Mouse (Mus musculus) CH12.LX (cell line): ENCODE data around the gene Pla2g5. TPM values are rescaled to one million over a fixed set of nuclear protein-coding genes. Genes with fewer than 3 reads are reported as not detected.
A peak's percentile ranks its signal among the peaks of the same experiment; 100 is the strongest.

Experiments
- DNase-seq: peaks from one replicate; pipeline ENCODE4 v3.0.0-alpha.2; 2013; ENCODE audit errors: extremely low read depth
- H3K27ac ChIP-seq: 2 replicates; pipeline ENCODE4 v1.5.1; 2012; ENCODE audit warnings: low read depth, mild to moderate bottlenecking, control low read depth, moderate library complexity; ENCODE audit not compliant: insufficient read depth
- H3K27me3 ChIP-seq: replicated peaks from 2 replicates; pipeline ENCODE3; 2012; ENCODE audit warnings: inconsistent platforms
- H3K36me3 ChIP-seq, 2 experiments: replicated peaks in 1 of 2; 2 replicates each; pipeline versions ENCODE3 to v1.6.1; 2012; ENCODE audit warnings: inconsistent platforms in 1 of 2, low read length in 1 of 2, mild to moderate bottlenecking in 1 of 2, mixed read lengths in 1 of 2, moderate library complexity in 1 of 2; ENCODE audit not compliant: control insufficient read depth in 1 of 2, insufficient read depth in 1 of 2
- H3K4me1 ChIP-seq, 2 experiments: 2 replicates each; pipeline ENCODE4 v1.6.1; 2012; ENCODE audit warnings: inconsistent platforms in 1 of 2, moderate library complexity in 1 of 2; ENCODE audit not compliant: insufficient read depth in 2 of 2, control insufficient read depth in 1 of 2
- H3K4me2 ChIP-seq: 2 replicates; pipeline ENCODE4 v1.6.1; 2012; ENCODE audit warnings: low read depth, mild to moderate bottlenecking, control low read depth; ENCODE audit not compliant: poor library complexity, insufficient read depth, severe bottlenecking
- H3K4me3 ChIP-seq, 3 experiments: fragments of 150-350 bp in 1 of 3; sonication (generic) in 1 of 3; replicated peaks in 1 of 3; 2 replicates each; pipeline versions ENCODE3 to v1.5.1; 2011 to 2012; ENCODE audit warnings: low read depth in 2 of 3, low read length in 2 of 3, mild to moderate bottlenecking in 2 of 3, moderate library complexity in 2 of 3, control low read depth in 1 of 3, improper control_type of control experiment in 1 of 3, inconsistent platforms in 1 of 3, mixed read lengths in 1 of 3; ENCODE audit not compliant: poor library complexity in 1 of 3
- H3K79me2 ChIP-seq: replicated peaks from 2 replicates; pipeline ENCODE4 v1.6.1; 2012; ENCODE audit warnings: mild to moderate bottlenecking, moderate library complexity; ENCODE audit not compliant: control insufficient read depth, poor library complexity, insufficient read depth, severe bottlenecking; ENCODE audit errors: extremely low read depth
- H3K9ac ChIP-seq: 2 replicates; pipeline ENCODE4 v1.6.1; 2012; ENCODE audit warnings: low read depth, mild to moderate bottlenecking, control low read depth, moderate library complexity; ENCODE audit not compliant: insufficient read depth
- H3K9me3 ChIP-seq: replicated peaks from 2 replicates; pipeline ENCODE3; 2012; ENCODE audit warnings: low read length, inconsistent platforms, mixed read lengths
- BHLHE40 ChIP-seq: IDR thresholded peaks from 2 replicates; pipeline ENCODE4 v1.6.1; 2011; ENCODE audit warnings: mild to moderate bottlenecking, low read depth, low read length, improper control_type of control experiment
- CHD1 ChIP-seq: IDR thresholded peaks from 2 replicates; pipeline ENCODE4 v1.6.1; 2012; ENCODE audit warnings: low read depth, low read length, improper control_type of control experiment, inconsistent platforms
- CHD2 ChIP-seq: IDR thresholded peaks from 2 replicates; pipeline ENCODE4 v1.6.1; 2011; ENCODE audit warnings: low read length, improper control_type of control experiment
- CTCF ChIP-seq, 2 experiments: IDR thresholded peaks in 1 of 2; conservative IDR thresholded peaks in 1 of 2; 2 replicates each; pipeline ENCODE4 v1.5.1; 2011 to 2012; ENCODE audit warnings: low read depth in 2 of 2, low read length in 2 of 2, improper control_type of control experiment in 1 of 2, inconsistent platforms in 1 of 2, mild to moderate bottlenecking in 1 of 2, moderate library complexity in 1 of 2
- ELF1 ChIP-seq: IDR thresholded peaks from 2 replicates; pipeline ENCODE4 v1.6.1; 2014; ENCODE audit warnings: low read depth, mild to moderate bottlenecking, inconsistent platforms, low read length, improper control_type of control experiment
- EP300 ChIP-seq: IDR thresholded peaks from 2 replicates; pipeline ENCODE4 v1.6.1; 2011; ENCODE audit warnings: low read length, improper control_type of control experiment
- GABPA ChIP-seq: IDR thresholded peaks from 2 replicates; pipeline ENCODE4 v1.6.1; 2012; ENCODE audit warnings: low read depth, low read length, improper control_type of control experiment, inconsistent platforms; ENCODE audit not compliant: insufficient replicate concordance
- IRF4 ChIP-seq: IDR thresholded peaks from 2 replicates; pipeline ENCODE4 v1.6.1; 2014; ENCODE audit warnings: low read depth, mild to moderate bottlenecking, inconsistent platforms, low read length, improper control_type of control experiment
- JUN ChIP-seq: IDR thresholded peaks from 2 replicates; pipeline ENCODE4 v1.6.1; 2011; ENCODE audit warnings: low read depth, mild to moderate bottlenecking, low read length, improper control_type of control experiment, moderate library complexity; ENCODE audit not compliant: insufficient read depth
- JUND ChIP-seq: conservative IDR thresholded peaks from 2 replicates; pipeline ENCODE4 v1.6.1; 2011; ENCODE audit warnings: low read depth, low read length, improper control_type of control experiment
- KAT2A ChIP-seq: IDR thresholded peaks from 2 replicates; pipeline ENCODE4 v1.6.1; 2012; ENCODE audit warnings: low read length, improper control_type of control experiment, inconsistent platforms; ENCODE audit not compliant: insufficient replicate concordance
- MAZ ChIP-seq: IDR thresholded peaks from 2 replicates; pipeline ENCODE4 v1.6.1; 2012; ENCODE audit warnings: low read depth, mild to moderate bottlenecking, inconsistent platforms, low read length, improper control_type of control experiment, moderate library complexity
- MXI1 ChIP-seq: IDR thresholded peaks from 2 replicates; pipeline ENCODE4 v1.6.1; 2011; ENCODE audit warnings: mild to moderate bottlenecking, low read depth, low read length, improper control_type of control experiment
- MYC ChIP-seq: IDR thresholded peaks from 2 replicates; pipeline ENCODE4 v1.6.1; 2011; ENCODE audit warnings: low read depth, mild to moderate bottlenecking, improper control_type of control experiment, low read length
- NRF1 ChIP-seq: IDR thresholded peaks from 2 replicates; pipeline ENCODE4 v1.6.1; 2014; ENCODE audit warnings: low read depth, mild to moderate bottlenecking, inconsistent platforms, low read length, improper control_type of control experiment, moderate library complexity
- PAX5 ChIP-seq: IDR thresholded peaks from 2 replicates; pipeline ENCODE4 v1.6.1; 2012; ENCODE audit warnings: low read length, inconsistent platforms, mixed read lengths
- SIN3A ChIP-seq: IDR thresholded peaks from 2 replicates; pipeline ENCODE4 v1.6.1; 2012; ENCODE audit warnings: low read length, improper control_type of control experiment, inconsistent platforms
- SMC3 ChIP-seq: IDR thresholded peaks from 2 replicates; pipeline ENCODE4 v1.6.1; 2011; ENCODE audit warnings: low read depth, low read length, improper control_type of control experiment
- UBTF ChIP-seq: IDR thresholded peaks from 2 replicates; pipeline ENCODE4 v1.6.1; 2012; ENCODE audit warnings: low read depth, mild to moderate bottlenecking, inconsistent platforms, low read length, improper control_type of control experiment, moderate library complexity
- USF1 ChIP-seq: IDR thresholded peaks from 2 replicates; pipeline ENCODE4 v1.6.1; 2014; ENCODE audit warnings: low read depth, mild to moderate bottlenecking, inconsistent platforms, low read length, improper control_type of control experiment
- USF2 ChIP-seq: conservative IDR thresholded peaks from 2 replicates; pipeline ENCODE4 v1.6.1; 2011; ENCODE audit warnings: low read depth, low read length, improper control_type of control experiment
- ZC3H11A ChIP-seq: IDR thresholded peaks from 2 replicates; pipeline ENCODE4 v1.6.1; 2012; ENCODE audit warnings: low read depth, mild to moderate bottlenecking, inconsistent platforms, low read length, improper control_type of control experiment
- ZKSCAN1 ChIP-seq: IDR thresholded peaks from 2 replicates; pipeline ENCODE4 v1.6.1; 2012; ENCODE audit warnings: low read depth, inconsistent platforms, low read length, improper control_type of control experiment, borderline replicate concordance
- ZNF384 ChIP-seq: IDR thresholded peaks from 2 replicates; pipeline ENCODE4 v1.6.1; 2012; ENCODE audit warnings: low read depth, low read length, improper control_type of control experiment, inconsistent platforms
- dilution Hi-C: fragments of 300-500 bp; cut with MboI; formaldehyde crosslinking; loops from 2 replicates; pipeline ENCODE4 v1.14.3; 2020; ENCODE audit warnings: low sequenced_read_pairs; ENCODE audit not compliant: extremely low pct_unique_long_range_greater_than_20kb, extremely low pct_ligation_motif_present
- in situ Hi-C: fragments of 300-500 bp; cut with MboI; formaldehyde crosslinking; loops from 3 replicates; pipeline ENCODE4 v1.14.3; 2019; ENCODE audit warnings: low sequenced_read_pairs, low pct_ligation_motif_present, low pct_unique_long_range_greater_than_20kb, mixed read lengths
- polyA plus RNA-seq: library from polyadenylated mRNA; unstranded; fragments of >175 nt; gene quantifications from 2 replicates; pipeline ENCODE4 v1.2.1, GENCODE M21; 2012; ENCODE audit warnings: low read depth; ENCODE audit not compliant: insufficient read length
- total RNA-seq, 2 experiments: library from RNA; depleted of rRNA; stranded (reverse); fragments of 300-350 nt in 1 of 2; fragments of >200 nt in 1 of 2; gene quantifications; 2 replicates each; pipeline ENCODE4 v1.2.3; 2012 to 2014

The Pla2g5 gene
- total and polyA plus RNA-seq, 3 experiments: 0.53 to 0.68 TPM; not detected in 1

DNA sequence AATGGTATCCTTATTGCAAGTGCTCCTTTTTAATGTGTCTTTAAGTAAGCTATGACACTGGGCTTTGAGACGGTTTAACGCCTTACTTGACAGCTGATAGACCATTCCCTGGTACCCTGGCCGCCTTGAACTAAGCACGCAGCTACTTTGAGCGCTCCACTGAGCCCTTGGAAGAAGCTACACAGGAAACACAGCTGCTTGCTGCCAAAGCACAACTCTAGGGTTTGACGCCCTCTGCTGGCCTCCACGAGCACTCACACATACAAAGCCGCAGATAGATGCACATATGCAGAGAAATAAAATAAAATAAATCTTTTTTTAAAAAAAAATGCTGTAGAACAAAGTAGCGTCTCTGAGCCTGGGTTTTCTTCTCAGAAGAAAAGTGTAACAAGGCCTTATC lies 4.0 kb downstream of the Pla2g5 start:
- no peaks in the 10 kb centered on the region for H3K79me2 ChIP-seq
- no peak overlapping the region for H3K4me2 ChIP-seq
- TF ChIP-seq MYC: no peak
- no peak for TF ChIP-seq KAT2A
- peak; percentile 3; the same call in 1 of the 2 replicates for TF ChIP-seq SMC3
- TF ChIP-seq CHD2: no peak
- no peak for TF ChIP-seq IRF4
- TF ChIP-seq EP300: no peak
- TF ChIP-seq ZC3H11A: no peak
- TF ChIP-seq JUND: no peak
- TF ChIP-seq CTCF (conservative IDR thresholded peaks at IDR 0.05 in 1 of 2, IDR thresholded peaks at IDR 0.05 in 1 of 2; ENCODE audit: low read depth in 2 of 2, low read length in 2 of 2): peak in 1 of 2 experiments; percentile 54; a peak in 2 of 4 replicates
- TF ChIP-seq MXI1: no peak
- TF ChIP-seq PAX5: no peak
- TF ChIP-seq NRF1: no peak
- TF ChIP-seq BHLHE40: no peak
- no peak for TF ChIP-seq JUN
- TF ChIP-seq ELF1: no peak
- no peak overlapping the region for H3K27ac ChIP-seq
- in situ Hi-C loops: loop anchor here (10.0 kb wide), 2 partner anchors 114 to 414 kb away; no protein-coding TSS in a partner anchor
- H3K4me1 ChIP-seq: no peaks in the 10 kb centered on the region
- peaks cover 78% of the 10 kb centered on the region for H3K27me3 ChIP-seq
- no peaks in the 10 kb centered on the region for H3K9me3 ChIP-seq
- H3K9ac ChIP-seq: no peak overlapping the region
- peak; percentile 28 for DNase-seq
- no peak overlapping the region for H3K4me3 ChIP-seq
- dilution Hi-C loops: no loop called here
- H3K36me3 ChIP-seq: no peaks in the 10 kb centered on the region

DNA sequence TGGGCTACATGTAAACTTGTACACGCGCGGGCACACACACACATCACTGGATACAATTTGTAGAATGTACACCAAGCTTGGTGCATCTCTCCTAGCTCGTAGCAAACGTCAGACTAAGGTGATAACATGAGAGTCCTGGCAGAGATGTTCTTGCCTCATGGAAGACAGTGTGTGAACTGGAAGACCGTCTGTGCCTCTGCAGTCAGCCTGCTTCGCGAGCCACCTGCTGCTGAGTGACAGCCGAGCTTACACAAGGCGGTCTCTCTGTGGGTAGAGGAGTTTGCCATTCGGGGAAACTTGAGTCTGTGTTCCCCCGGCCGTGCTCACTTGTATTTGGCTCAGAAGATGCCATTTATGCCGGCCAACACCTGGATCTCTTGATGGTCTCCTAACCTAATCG lies 4.8 kb downstream of the Pla2g5 start:
- Histone ChIP-seq H3K4me1 (no peaks in the 10 kb centered on the region), H3K9me3 (no peaks in the 10 kb centered on the region), H3K4me2 (no peak overlapping the region), H3K9ac (no peak overlapping the region), H3K4me3 (no peak overlapping the region), H3K36me3 (no peaks in the 10 kb centered on the region), H3K79me2 (no peaks in the 10 kb centered on the region), H3K27me3 (peaks cover 82% of the 10 kb centered on the region), H3K27ac (no peak overlapping the region)
- DNase-seq: no peak
- dilution Hi-C loops (no loop called here), in situ Hi-C loops (loop anchor here (10.0 kb wide), 2 partner anchors 114 to 414 kb away; no protein-coding TSS in a partner anchor)
- TF ChIP-seq ZKSCAN1 (no peak), EP300 (no peak), CHD1 (no peak), USF2 (no peak), CHD2 (no peak), ZC3H11A (no peak), SMC3 (no peak), IRF4 (no peak), GABPA (no peak), NRF1 (no peak), JUN (no peak), MAZ (no peak), USF1 (no peak), MXI1 (no peak), BHLHE40 (no peak), ZNF384 (no peak), KAT2A (no peak), CTCF (conservative IDR thresholded peaks at IDR 0.05 in 1 of 2, IDR thresholded peaks at IDR 0.05 in 1 of 2; ENCODE audit: low read depth in 2 of 2, low read length in 2 of 2) (no peak), UBTF (no peak), SIN3A (no peak)
